Mouse (Mus musculus) forebrain, embryonic 12.5 days (tissue): ENCODE results near the gene Ttc25. TPM values are rescaled to one million over a fixed set of nuclear protein-coding genes. Genes with fewer than 3 reads are reported as not detected.

Source experiments
- ATAC-seq: fragments of 200-750 bp; cut with Nextera tagmentation; 2 replicates; pipeline ENCODE4 v1.8.0; 2017; ENCODE audit warnings: moderate TSS enrichment; ENCODE audit not compliant: low FRiP score
- H3K27ac ChIP-seq: fragments of 300-500 bp; sonication (generic); 2 replicates; pipeline ENCODE4 v1.5.1; 2016; ENCODE audit warnings: mild to moderate bottlenecking
- H3K27me3 ChIP-seq: fragments of 300-500 bp; sonication (generic); 2 replicates; pipeline ENCODE4 v1.6.1; 2016; ENCODE audit warnings: mild to moderate bottlenecking
- H3K36me3 ChIP-seq: fragments of 300-500 bp; sonication (generic); replicated peaks from 2 replicates; pipeline ENCODE4 v1.6.1; 2016; ENCODE audit warnings: mild to moderate bottlenecking
- H3K4me1 ChIP-seq: fragments of 300-500 bp; sonication (generic); 2 replicates; pipeline ENCODE4 v1.6.1; 2016
- H3K4me2 ChIP-seq: fragments of 300-500 bp; sonication (generic); 2 replicates; pipeline ENCODE4 v1.6.1; 2016; ENCODE audit warnings: mild to moderate bottlenecking, moderate library complexity
- H3K4me3 ChIP-seq: fragments of 300-500 bp; sonication (generic); replicated peaks from 2 replicates; pipeline ENCODE4 v1.5.1; 2016; ENCODE audit warnings: mild to moderate bottlenecking
- H3K9ac ChIP-seq: fragments of 300-500 bp; sonication (generic); 2 replicates; pipeline ENCODE4 v1.6.1; 2016; ENCODE audit warnings: mild to moderate bottlenecking
- H3K9me3 ChIP-seq: fragments of 300-500 bp; sonication (generic); 2 replicates; pipeline ENCODE4 v1.6.1; 2016
- WGBS: fragments of 180-500 bp; shearing (Covaris S2); methylation state at CpG from one replicate; pipeline ENCODE4 v1.1.7; 2016; 5-methylcytosine and 5-hydroxymethylcytosine counted together
- polyA plus RNA-seq: library from polyadenylated mRNA; unstranded; fragments of >200 nt; fragmentation: Nextera tagmentation; extraction: Ambion mirVana; gene quantifications from 2 replicates; pipeline ENCODE4 v1.2.1, GENCODE M21; 2016

Gene Ttc25
- 2.1 and 2.6 TPM in 2 replicates for polyA plus RNA-seq

GRCm38 (mm10) chr11:100544832-100545745 is at the start of gene Ttc25:
Gene Ttc25 (plus strand): TSS chr11:100545607.
- Histone ChIP-seq H3K9ac (peak within 1 kb of the TSS; percentile 50), H3K9me3 (no peaks in the 10 kb centered on the region), H3K4me3 (peak within 1 kb of the TSS; percentile 46), H3K4me1 (peaks cover 12% of the 10 kb centered on the region), H3K27ac (peak within 1 kb of the TSS; percentile 64), H3K27me3 (peaks cover 21% of the 10 kb centered on the region; the same call in 1 of the 2 replicates), H3K4me2 (peak within 1 kb of the TSS; percentile 67), H3K36me3 (no peaks in the 10 kb centered on the region)
- WGBS, result 4% methylated on average over 28 of the region's 28 CpGs
- peak; percentile 97 for ATAC-seq

- no peak overlapping the region for H3K9ac ChIP-seq
- H3K4me1 ChIP-seq, result peaks cover 10% of the 10 kb centered on the region
- H3K27ac ChIP-seq, result no peak overlapping the region
- H3K4me3 ChIP-seq, result no peak overlapping the region
- no peaks in the 10 kb centered on the region for H3K9me3 ChIP-seq
- no peak for ATAC-seq
- no peak overlapping the region for H3K4me2 ChIP-seq
- H3K27me3 ChIP-seq, result no peaks in the 10 kb centered on the region
- 82% methylated on average over 3 of the region's 3 CpGs for WGBS
- peaks cover 99% of the 10 kb centered on the region for H3K36me3 ChIP-seq
These were observed 45.2 kb upstream of the Ttc25 start for GRCm38 (mm10) chr11:100500241-100500640.

GRCm38 (mm10) chr11:100500651-100501050 is 44.8 kb upstream of the Ttc25 start:
- H3K4me2 ChIP-seq, result no peak overlapping the region
- H3K27me3 ChIP-seq, result no peaks in the 10 kb centered on the region
- no peak overlapping the region for H3K27ac ChIP-seq
- H3K9ac ChIP-seq, result no peak overlapping the region
- no peaks in the 10 kb centered on the region for H3K9me3 ChIP-seq
- H3K4me1 ChIP-seq, result peaks cover 10% of the 10 kb centered on the region
- 74% methylated on average over 7 of the region's 7 CpGs for WGBS
- no peak overlapping the region for H3K4me3 ChIP-seq
- peaks cover 99% of the 10 kb centered on the region for H3K36me3 ChIP-seq
- ATAC-seq, result no peak

GRCm38 (mm10) chr11:100501321-100501720 is 44.1 kb upstream of the Ttc25 start:
- Histone ChIP-seq H3K4me1 (peaks cover 10% of the 10 kb centered on the region), H3K4me2 (no peak overlapping the region), H3K9me3 (no peaks in the 10 kb centered on the region), H3K9ac (no peak overlapping the region), H3K27me3 (no peaks in the 10 kb centered on the region), H3K36me3 (peaks cover 99% of the 10 kb centered on the region), H3K27ac (peak overlapping the region; percentile 2; the same call in 1 of the 2 replicates), H3K4me3 (no peak overlapping the region)
- no peak for ATAC-seq
- WGBS, result 3% methylated on average over 6 of the region's 6 CpGs

- WGBS, result 94% methylated on average over 12 of the region's 12 CpGs
- H3K27ac ChIP-seq, result no peak overlapping the region
- ATAC-seq, result no peak
These were observed 40.3 kb upstream of the Ttc25 start for GRCm38 (mm10) chr11:100504990-100505660.

GRCm38 (mm10) chr11:100505997-100506396 is 39.4 kb upstream of the Ttc25 start:
- Histone ChIP-seq H3K27me3 (no peaks in the 10 kb centered on the region), H3K9ac (no peak overlapping the region), H3K4me2 (no peak overlapping the region), H3K4me1 (peaks cover 9% of the 10 kb centered on the region), H3K36me3 (peaks cover 97% of the 10 kb centered on the region), H3K27ac (no peak overlapping the region), H3K9me3 (no peaks in the 10 kb centered on the region), H3K4me3 (no peak overlapping the region)
- WGBS, result 92% methylated on average over 8 of the region's 8 CpGs
- ATAC-seq, result no peak

More at GRCm38 (mm10) chr11:100504990-100505660, 40.3 kb upstream of the Ttc25 start:
- H3K4me2 ChIP-seq, result no peak overlapping the region
- peaks cover 10% of the 10 kb centered on the region for H3K4me1 ChIP-seq
- no peak overlapping the region for H3K4me3 ChIP-seq
- H3K27me3 ChIP-seq, result no peaks in the 10 kb centered on the region
- H3K9me3 ChIP-seq, result no peaks in the 10 kb centered on the region
- H3K9ac ChIP-seq, result no peak overlapping the region
- H3K36me3 ChIP-seq, result peaks cover 97% of the 10 kb centered on the region

- Histone ChIP-seq H3K27ac (no peak overlapping the region), H3K36me3 (peaks cover 95% of the 10 kb centered on the region), H3K4me2 (no peak overlapping the region), H3K9ac (no peak overlapping the region), H3K4me3 (no peak overlapping the region), H3K27me3 (no peaks in the 10 kb centered on the region), H3K9me3 (no peaks in the 10 kb centered on the region), H3K4me1 (no peaks in the 10 kb centered on the region)
- 98% methylated on average over 2 of the region's 2 CpGs for WGBS
- no peak for ATAC-seq
These were observed 34.9 kb upstream of the Ttc25 start for GRCm38 (mm10) chr11:100510556-100510955.

GRCm38 (mm10) chr11:100512384-100512783 is 33.0 kb upstream of the Ttc25 start:
- H3K4me2 ChIP-seq, result no peak overlapping the region
- no peaks in the 10 kb centered on the region for H3K4me1 ChIP-seq
- 94% methylated on average over 1 of the region's 1 CpGs for WGBS
- peaks cover 96% of the 10 kb centered on the region for H3K36me3 ChIP-seq
- no peak overlapping the region for H3K4me3 ChIP-seq
- H3K27ac ChIP-seq, result no peak overlapping the region
- no peak overlapping the region for H3K9ac ChIP-seq
- no peak for ATAC-seq
- no peaks in the 10 kb centered on the region for H3K27me3 ChIP-seq
- no peaks in the 10 kb centered on the region for H3K9me3 ChIP-seq

GRCm38 (mm10) chr11:100513716-100514115 is 31.7 kb upstream of the Ttc25 start:
- no peak overlapping the region for H3K27ac ChIP-seq
- no peak overlapping the region for H3K4me3 ChIP-seq
- H3K4me2 ChIP-seq, result no peak overlapping the region
- no peaks in the 10 kb centered on the region for H3K27me3 ChIP-seq
- H3K4me1 ChIP-seq, result no peaks in the 10 kb centered on the region; the same call in 1 of the 2 replicates
- no peak for ATAC-seq
- WGBS, result 90% methylated on average over 10 of the region's 10 CpGs
- no peaks in the 10 kb centered on the region for H3K9me3 ChIP-seq
- H3K9ac ChIP-seq, result no peak overlapping the region
- H3K36me3 ChIP-seq, result peaks cover 97% of the 10 kb centered on the region

GRCm38 (mm10) chr11:100515061-100515460 is 30.3 kb upstream of the Ttc25 start:
- Histone ChIP-seq H3K27ac (no peak overlapping the region), H3K36me3 (peaks cover 97% of the 10 kb centered on the region), H3K27me3 (no peaks in the 10 kb centered on the region), H3K4me1 (no peaks in the 10 kb centered on the region; the same call in 1 of the 2 replicates), H3K4me2 (no peak overlapping the region), H3K4me3 (no peak overlapping the region), H3K9ac (no peak overlapping the region), H3K9me3 (no peaks in the 10 kb centered on the region)
- WGBS, result 94% methylated on average over 9 of the region's 9 CpGs
- ATAC-seq, result no peak

GRCm38 (mm10) chr11:100515789-100516188 is 29.6 kb upstream of the Ttc25 start:
- Histone ChIP-seq H3K27me3 (no peaks in the 10 kb centered on the region), H3K36me3 (peaks cover 99% of the 10 kb centered on the region), H3K4me2 (no peak overlapping the region), H3K4me1 (no peaks in the 10 kb centered on the region; the same call in 1 of the 2 replicates), H3K9me3 (no peaks in the 10 kb centered on the region), H3K9ac (no peak overlapping the region), H3K27ac (no peak overlapping the region), H3K4me3 (no peak overlapping the region)
- no peak for ATAC-seq
- 92% methylated on average over 9 of the region's 9 CpGs for WGBS

GRCm38 (mm10) chr11:100516291-100516690 is 29.1 kb upstream of the Ttc25 start:
- H3K4me2 ChIP-seq, result no peak overlapping the region
- no peaks in the 10 kb centered on the region for H3K27me3 ChIP-seq
- ATAC-seq, result no peak
- WGBS, result 83% methylated on average over 9 of the region's 9 CpGs
- no peaks in the 10 kb centered on the region; the same call in 1 of the 2 replicates for H3K4me1 ChIP-seq
- no peak overlapping the region for H3K4me3 ChIP-seq
- H3K27ac ChIP-seq, result no peak overlapping the region
- H3K36me3 ChIP-seq, result peaks cover 99% of the 10 kb centered on the region
- no peak overlapping the region for H3K9ac ChIP-seq
- H3K9me3 ChIP-seq, result no peaks in the 10 kb centered on the region
